Mouse (Mus musculus) cortical plate, adult 2 months (tissue): Measurements from ENCODE around the gene Cnpy3.

Experiments used
- CTCF ChIP-seq: fragments of 200-500 bp; IDR thresholded peaks from 2 replicates; pipeline ENCODE4 v1.5.1; 2011; ENCODE audit warnings: mild to moderate bottlenecking, control low read depth, low read length; ENCODE audit not compliant: insufficient read depth; ENCODE audit errors: extremely low read depth
- POLR2A ChIP-seq: fragments of 200-500 bp; IDR thresholded peaks from 2 replicates; pipeline ENCODE4 v1.6.1; 2011; ENCODE audit warnings: mild to moderate bottlenecking, low read length, control low read depth; ENCODE audit not compliant: insufficient read depth; ENCODE audit errors: extremely low read depth

- TF ChIP-seq POLR2A (no peak), CTCF (no peak)
These were observed 24.0 kb downstream of the Cnpy3 start for GRCm38 (mm10) chr17:46728021-46728420.
